Mouse (Mus musculus): ENCODE measurements at regions not wholly inside any gene's neighbourhood (a gene's known extent, or its start where the extent isn't known, plus 50 kb on each side); places are given as distances from the start of the nearest gene placed in this dataset.

DNA sequence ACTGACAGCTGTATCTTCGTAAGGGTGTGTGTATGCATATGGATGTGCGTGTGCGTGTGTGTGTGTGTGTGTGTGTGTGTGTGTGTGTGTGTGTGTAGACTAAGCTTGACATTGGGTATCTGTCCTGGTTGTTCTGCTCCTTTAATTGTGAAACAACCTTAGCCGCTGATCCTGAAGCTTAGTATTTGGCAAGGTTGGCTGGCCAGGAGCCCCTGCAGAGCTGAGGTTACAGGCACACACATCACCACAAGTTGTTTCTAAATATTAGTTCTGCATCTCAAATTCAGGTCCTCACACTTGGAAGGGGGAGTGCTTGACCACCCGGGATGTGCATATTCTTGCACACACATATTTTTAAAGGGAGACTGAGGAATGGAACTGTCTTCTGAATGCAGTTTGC is 314.7 kb downstream of the Diras2 start:
- H3K36me3 ChIP-seq (ENCODE audit: control insufficient read depth, insufficient read depth, low read length), result no peaks in the 10 kb centered on the region
- no peaks in the 10 kb centered on the region for H3K79me2 ChIP-seq (ENCODE audit: control insufficient read depth, insufficient read depth, low read length)
- H3K27ac ChIP-seq (replicated peaks; ENCODE audit: insufficient read depth, low read depth, low read length), result no peak overlapping the region
- 79% methylated on average over 5 of the region's 5 CpGs for WGBS
- TF ChIP-seq POLR2A (IDR thresholded peaks at IDR 0.05; ENCODE audit: extremely low read depth, insufficient read depth, low read length), result no peak
- TF ChIP-seq CTCF (IDR thresholded peaks at IDR 0.05; ENCODE audit: low read depth, low read length), result no peak
- no peak overlapping the region for H3K4me3 ChIP-seq (ENCODE audit: insufficient read depth, low read depth, low read length)
- no peaks in the 10 kb centered on the region for H3K4me1 ChIP-seq (ENCODE audit: control insufficient read depth, insufficient read depth, low read length)
- no peak overlapping the region for H3K9ac ChIP-seq (ENCODE audit: low read depth, low read length)
- DNase-seq (ENCODE audit: extremely low read depth, low read depth, low spot score), result no peak
- H3K27me3 ChIP-seq (ENCODE audit: control insufficient read depth, insufficient read depth, low read length), result no peaks in the 10 kb centered on the region

DNA sequence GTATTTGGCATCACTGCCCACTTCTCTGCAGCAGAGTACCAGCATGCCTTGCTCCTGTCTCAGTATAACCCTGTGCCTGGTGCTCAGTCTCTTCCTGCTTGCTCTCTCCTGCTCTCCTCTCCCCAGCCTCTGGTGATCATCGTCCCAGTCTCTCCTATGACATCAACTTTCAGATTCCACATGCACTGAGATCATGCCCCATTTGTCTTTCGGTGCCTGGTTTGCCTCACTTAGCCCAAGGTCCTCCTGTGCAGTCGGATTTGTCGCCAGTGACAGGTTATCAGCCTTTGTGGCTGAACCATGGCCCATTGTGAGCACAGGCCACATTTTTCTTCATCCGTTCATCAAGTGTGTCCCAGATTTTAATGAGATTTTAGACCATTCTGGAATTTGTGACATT is 314.0 kb downstream of the Diras2 start:
- no peak overlapping the region for H3K27ac ChIP-seq (replicated peaks; ENCODE audit: insufficient read depth, low read depth, low read length)
- H3K27me3 ChIP-seq (ENCODE audit: control insufficient read depth, insufficient read depth, low read length), result no peaks in the 10 kb centered on the region
- no peaks in the 10 kb centered on the region for H3K79me2 ChIP-seq (ENCODE audit: control insufficient read depth, insufficient read depth, low read length)
- no peaks in the 10 kb centered on the region for H3K4me1 ChIP-seq (ENCODE audit: control insufficient read depth, insufficient read depth, low read length)
- no peak overlapping the region for H3K9ac ChIP-seq (ENCODE audit: low read depth, low read length)
- TF ChIP-seq CTCF (IDR thresholded peaks at IDR 0.05; ENCODE audit: low read depth, low read length) (no peak), POLR2A (IDR thresholded peaks at IDR 0.05; ENCODE audit: extremely low read depth, insufficient read depth, low read length) (no peak)
- no peak overlapping the region for H3K4me3 ChIP-seq (ENCODE audit: insufficient read depth, low read depth, low read length)
- 88% methylated on average over 5 of the region's 5 CpGs for WGBS
- no peaks in the 10 kb centered on the region for H3K36me3 ChIP-seq (ENCODE audit: control insufficient read depth, insufficient read depth, low read length)
- no peak for DNase-seq (ENCODE audit: extremely low read depth, low read depth, low spot score)

DNA sequence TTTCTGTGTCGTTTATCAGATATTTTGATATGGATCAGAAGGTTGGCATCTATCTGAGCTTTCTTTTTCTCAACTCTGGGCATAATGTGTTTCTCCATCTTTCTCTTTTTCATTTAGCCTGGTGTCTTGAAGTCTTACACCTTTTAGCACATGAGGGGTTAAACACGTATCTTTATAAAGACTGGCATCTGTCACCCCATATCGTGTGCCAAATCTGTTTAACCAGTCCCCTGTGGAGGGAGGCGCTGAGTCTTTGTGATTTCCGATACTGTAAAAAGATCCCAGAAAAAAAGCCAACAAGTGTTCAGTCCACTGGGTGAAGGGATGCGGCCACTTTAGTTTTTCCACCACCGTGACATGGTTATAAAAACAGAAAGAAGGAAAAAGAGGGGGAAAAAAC is 313.3 kb downstream of the Diras2 start:
- H3K36me3 ChIP-seq (ENCODE audit: control insufficient read depth, insufficient read depth, low read length), result no peaks in the 10 kb centered on the region
- TF ChIP-seq POLR2A (IDR thresholded peaks at IDR 0.05; ENCODE audit: extremely low read depth, insufficient read depth, low read length), result no peak
- TF ChIP-seq CTCF (IDR thresholded peaks at IDR 0.05; ENCODE audit: low read depth, low read length), result no peak
- H3K4me1 ChIP-seq (ENCODE audit: control insufficient read depth, insufficient read depth, low read length), result peaks cover 5% of the 10 kb centered on the region
- H3K79me2 ChIP-seq (ENCODE audit: control insufficient read depth, insufficient read depth, low read length), result no peaks in the 10 kb centered on the region
- DNase-seq (ENCODE audit: extremely low read depth, low read depth, low spot score), result no peak
- 85% methylated on average over 7 of the region's 7 CpGs for WGBS
- no peak overlapping the region for H3K27ac ChIP-seq (replicated peaks; ENCODE audit: insufficient read depth, low read depth, low read length)
- no peak overlapping the region for H3K9ac ChIP-seq (ENCODE audit: low read depth, low read length)
- H3K27me3 ChIP-seq (ENCODE audit: control insufficient read depth, insufficient read depth, low read length), result no peaks in the 10 kb centered on the region
- H3K4me3 ChIP-seq (ENCODE audit: insufficient read depth, low read depth, low read length), result no peak overlapping the region

DNA sequence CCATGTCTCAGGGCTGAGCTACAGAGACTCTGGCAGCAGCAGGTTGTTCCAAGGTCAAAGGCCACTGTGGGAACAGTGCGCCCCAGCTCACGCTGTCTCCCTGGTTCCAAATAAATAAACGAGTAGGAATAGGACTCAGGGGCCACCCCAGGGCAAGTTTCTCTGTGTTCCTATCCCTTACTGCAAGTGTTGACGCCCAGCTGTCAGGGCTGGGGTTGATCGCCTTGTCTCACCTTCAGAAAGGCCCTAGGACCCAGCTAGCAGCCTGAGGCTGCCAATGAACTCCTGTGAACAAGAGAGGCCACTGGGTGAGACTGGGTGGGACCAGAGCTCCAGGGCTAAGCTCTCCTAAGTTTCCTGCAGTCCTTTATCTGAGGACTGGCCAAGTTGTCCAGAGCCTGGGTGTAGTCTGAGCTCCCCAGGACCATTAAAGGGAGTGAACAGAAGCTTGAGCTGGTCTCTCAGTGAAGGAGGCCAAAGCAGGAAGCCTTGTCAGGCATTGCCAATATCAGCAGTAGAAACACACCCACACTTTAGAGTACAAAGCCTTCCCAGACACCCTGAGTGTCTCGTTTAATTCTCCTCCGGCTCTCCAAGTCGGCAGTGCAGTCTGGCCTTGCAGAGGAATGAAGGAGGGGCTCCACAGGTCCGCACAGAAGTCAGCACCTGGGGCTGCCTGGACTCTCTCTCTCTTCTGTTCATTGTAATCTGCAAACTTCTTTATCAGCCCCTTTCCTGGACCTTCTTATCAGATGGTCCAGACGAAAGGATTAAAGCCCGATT is 308.6 kb downstream of the Diras2 start:
- H3K9ac ChIP-seq (ENCODE audit: low read depth, low read length), result peak overlapping the region; percentile 0; the same call in 1 of the 2 replicates
- peak; percentile 79 for DNase-seq (ENCODE audit: extremely low read depth, low read depth, low spot score)
- H3K79me2 ChIP-seq (ENCODE audit: control insufficient read depth, insufficient read depth, low read length), result no peaks in the 10 kb centered on the region
- no peaks in the 10 kb centered on the region for H3K27me3 ChIP-seq (ENCODE audit: control insufficient read depth, insufficient read depth, low read length)
- H3K36me3 ChIP-seq (ENCODE audit: control insufficient read depth, insufficient read depth, low read length), result no peaks in the 10 kb centered on the region
- peaks cover 12% of the 10 kb centered on the region for H3K4me1 ChIP-seq (ENCODE audit: control insufficient read depth, insufficient read depth, low read length)
- 44% methylated on average over 11 of the region's 11 CpGs for WGBS
- no peak overlapping the region for H3K4me3 ChIP-seq (ENCODE audit: insufficient read depth, low read depth, low read length)
- TF ChIP-seq POLR2A (IDR thresholded peaks at IDR 0.05; ENCODE audit: extremely low read depth, insufficient read depth, low read length) (no peak), CTCF (IDR thresholded peaks at IDR 0.05; ENCODE audit: low read depth, low read length) (no peak)
- peak overlapping the region; percentile 6; the same call in 1 of the 2 replicates for H3K27ac ChIP-seq (replicated peaks; ENCODE audit: insufficient read depth, low read depth, low read length)

DNA sequence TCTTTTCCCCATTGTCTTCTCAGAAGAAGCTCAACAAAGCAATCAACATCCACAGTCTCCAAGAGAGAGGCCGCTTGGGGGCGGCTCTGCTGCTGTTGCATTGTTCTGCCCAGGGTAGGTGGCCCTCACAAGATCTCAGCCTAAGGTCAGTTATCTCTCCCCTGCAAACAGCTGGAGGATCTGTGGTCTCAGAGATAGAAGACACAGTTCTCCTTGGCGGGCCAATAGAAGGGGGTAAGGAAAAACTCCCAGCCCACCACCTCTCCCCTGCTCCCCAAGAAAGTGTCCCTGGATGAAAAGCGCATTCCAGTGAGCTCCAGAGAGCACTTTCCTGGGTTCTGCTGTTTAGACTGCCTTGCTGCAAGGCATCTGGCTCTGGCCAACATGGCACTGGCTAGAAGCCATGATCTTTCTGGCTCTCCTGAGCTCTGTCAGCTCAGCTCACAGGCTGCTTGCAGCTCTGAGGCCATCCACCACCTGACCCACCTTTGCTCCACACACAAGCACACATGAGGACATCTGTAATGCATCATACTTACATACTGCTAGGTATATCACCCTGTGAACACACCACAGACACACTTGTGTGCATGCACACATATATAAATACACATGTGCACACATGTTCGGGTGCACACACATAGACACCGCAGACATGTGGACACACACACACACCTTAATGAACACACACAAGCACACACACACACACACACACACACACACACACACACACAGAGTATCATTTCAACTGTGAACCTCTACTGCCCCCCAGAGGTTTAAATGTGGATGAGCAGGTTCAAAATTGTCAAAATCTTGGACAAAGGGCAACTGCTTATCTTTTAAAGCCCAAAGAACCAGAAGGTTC is 307.7 kb downstream of the Diras2 start:
- WGBS, result 67% methylated on average over 6 of the region's 6 CpGs
- no peak for TF ChIP-seq POLR2A (IDR thresholded peaks at IDR 0.05; ENCODE audit: extremely low read depth, insufficient read depth, low read length)
- TF ChIP-seq CTCF (IDR thresholded peaks at IDR 0.05; ENCODE audit: low read depth, low read length), result no peak
- H3K4me1 ChIP-seq (ENCODE audit: control insufficient read depth, insufficient read depth, low read length), result peaks cover 12% of the 10 kb centered on the region
- H3K27ac ChIP-seq (replicated peaks; ENCODE audit: insufficient read depth, low read depth, low read length), result no peak overlapping the region; the same call in 1 of the 2 replicates
- no peaks in the 10 kb centered on the region for H3K36me3 ChIP-seq (ENCODE audit: control insufficient read depth, insufficient read depth, low read length)
- peak; percentile 78 for DNase-seq (ENCODE audit: extremely low read depth, low read depth, low spot score)
- H3K4me3 ChIP-seq (ENCODE audit: insufficient read depth, low read depth, low read length), result no peak overlapping the region
- H3K9ac ChIP-seq (ENCODE audit: low read depth, low read length), result 0 out of 2 replicates have a peak overlapping the region, but pooled peaks have one; percentile 4
- H3K79me2 ChIP-seq (ENCODE audit: control insufficient read depth, insufficient read depth, low read length), result no peaks in the 10 kb centered on the region
- no peaks in the 10 kb centered on the region for H3K27me3 ChIP-seq (ENCODE audit: control insufficient read depth, insufficient read depth, low read length)

Measured in liver, adult 2 months (tissue).